Mouse (Mus musculus) right cerebral cortex, postnatal 10 days (tissue): ENCODE measurements at regions not wholly inside any gene's neighbourhood (a gene's known extent, or its start where the extent isn't known, plus 50 kb on each side); places are given as distances from the start of the nearest gene placed in this dataset.

Experiments
- DNase-seq, 2 experiments: peaks; one replicate each; pipeline ENCODE4 v3.0.0; 2021; ENCODE audit warnings: low spot score in 2 of 2

- no peak for DNase-seq
Measured at GRCm38 (mm10) chr3:34525730-34526129, 124.5 kb upstream of the Sox2 start.

- DNase-seq: no peak
Measured at GRCm38 (mm10) chr3:34522054-34522684, 128.0 kb upstream of the Sox2 start.

- no peak for DNase-seq
Measured at GRCm38 (mm10) chr3:34521357-34522053, 128.7 kb upstream of the Sox2 start.

GRCm38 (mm10) chr3:34512503-34513145, 137.6 kb upstream of the Sox2 start:
- DNase-seq: no peak

- DNase-seq: no peak
Measured at GRCm38 (mm10) chr3:34510723-34511122, 139.5 kb upstream of the Sox2 start.

- no peak for DNase-seq
Measured at GRCm38 (mm10) chr3:34509160-34509559, 141.0 kb upstream of the Sox2 start.

- DNase-seq: no peak
Measured at GRCm38 (mm10) chr3:34504573-34504894, 145.7 kb upstream of the Sox2 start.

- no peak for DNase-seq
Measured at GRCm38 (mm10) chr3:34503874-34504572, 146.2 kb upstream of the Sox2 start.

GRCm38 (mm10) chr3:34496839-34497238, 153.4 kb upstream of the Sox2 start:
- DNase-seq: no peak

- DNase-seq: peak in 1 of 2 experiments; percentile 54
Measured at GRCm38 (mm10) chr3:34495615-34496014, 154.6 kb upstream of the Sox2 start.

- DNase-seq: no peak
Measured at GRCm38 (mm10) chr3:34493921-34494320, 156.3 kb upstream of the Sox2 start.

- DNase-seq: no peak
Measured at GRCm38 (mm10) chr3:34489008-34489407, 161.2 kb upstream of the Sox2 start.

GRCm38 (mm10) chr3:34486441-34487050, 163.7 kb upstream of the Sox2 start:
- peak; percentile 36 to 51 for DNase-seq

GRCm38 (mm10) chr3:34485345-34486223, 164.6 kb upstream of the Sox2 start:
- DNase-seq: no peak

GRCm38 (mm10) chr3:34483934-34484333, 166.3 kb upstream of the Sox2 start:
- DNase-seq: peak; percentile 35 to 44

GRCm38 (mm10) chr3:34481821-34482713, 168.1 kb upstream of the Sox2 start:
- DNase-seq: no peak

- DNase-seq: no peak
Measured at GRCm38 (mm10) chr3:34481314-34481713, 168.9 kb upstream of the Sox2 start.

GRCm38 (mm10) chr3:34474126-34474525, 176.1 kb upstream of the Sox2 start:
- no peak for DNase-seq

- no peak for DNase-seq
Measured at GRCm38 (mm10) chr3:34470721-34471120, 179.5 kb upstream of the Sox2 start.

- DNase-seq: no peak
Measured at GRCm38 (mm10) chr3:34469946-34470345, 180.3 kb upstream of the Sox2 start.
